Mouse (Mus musculus) frontal cortex, postnatal 25 days (tissue): ENCODE data around the gene Htr1f.

Experiments used
- DNase-seq, 2 experiments: peaks; one replicate each; pipeline ENCODE4 v3.0.0; 2022; ENCODE audit warnings: low spot score in 2 of 2

Gene Htr1f

DNA sequence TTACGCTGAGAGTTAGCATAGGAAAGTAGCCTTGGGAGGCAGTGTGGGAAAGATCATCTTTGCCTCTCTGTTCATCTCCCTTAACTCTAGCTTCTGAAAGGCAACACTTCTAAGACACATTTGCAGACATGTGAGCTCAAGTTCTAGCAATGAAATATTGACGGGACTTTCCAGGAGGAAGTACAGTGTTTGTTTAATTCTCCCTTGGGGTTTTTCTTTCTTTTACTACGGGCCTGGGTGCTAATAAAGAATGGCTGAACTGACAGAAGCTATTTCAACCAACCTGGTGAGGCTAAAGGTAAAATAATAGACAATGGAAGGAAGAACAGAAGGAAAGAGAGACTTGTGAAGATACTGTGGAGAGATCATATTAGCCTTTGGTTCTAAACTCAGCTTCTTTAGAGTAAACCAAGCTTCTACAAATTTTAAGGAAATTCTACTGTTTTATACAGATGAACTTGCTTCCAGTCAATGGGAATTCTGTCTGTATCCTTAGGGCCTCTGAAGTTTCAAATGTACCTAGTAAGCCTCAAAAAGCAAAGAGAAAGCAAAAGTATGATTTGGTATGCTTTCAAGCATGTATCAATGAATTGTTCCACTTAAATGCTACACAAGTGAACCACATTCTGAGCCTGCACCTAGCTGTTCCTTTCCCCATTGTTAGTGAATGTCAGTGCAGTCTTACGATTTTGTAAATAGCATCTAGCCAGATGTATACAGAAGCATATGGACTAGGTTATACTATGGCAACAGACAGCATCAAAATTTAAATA lies 131.9 kb downstream of the Htr1f start:
- DNase-seq = no peak

DNA sequence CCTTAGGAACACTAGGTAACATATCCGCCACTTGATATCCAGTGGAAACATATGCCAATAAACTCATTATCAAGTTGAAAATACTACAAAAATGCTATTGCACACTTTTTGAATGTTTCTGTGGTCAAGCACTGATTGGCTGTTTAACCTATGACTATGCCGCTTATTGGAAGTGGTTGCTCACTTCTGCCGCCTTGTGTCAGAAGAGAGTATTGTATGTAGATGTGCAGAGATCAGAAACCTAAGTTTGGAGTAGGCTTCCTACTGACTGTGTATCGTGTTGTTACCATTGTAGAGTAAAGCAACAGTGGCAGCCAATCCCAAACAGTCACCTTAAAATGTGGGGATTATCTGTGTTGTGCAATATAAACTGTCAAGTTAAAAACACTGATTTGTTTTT lies 144.0 kb downstream of the Htr1f start:
- DNase-seq = no peak

DNA sequence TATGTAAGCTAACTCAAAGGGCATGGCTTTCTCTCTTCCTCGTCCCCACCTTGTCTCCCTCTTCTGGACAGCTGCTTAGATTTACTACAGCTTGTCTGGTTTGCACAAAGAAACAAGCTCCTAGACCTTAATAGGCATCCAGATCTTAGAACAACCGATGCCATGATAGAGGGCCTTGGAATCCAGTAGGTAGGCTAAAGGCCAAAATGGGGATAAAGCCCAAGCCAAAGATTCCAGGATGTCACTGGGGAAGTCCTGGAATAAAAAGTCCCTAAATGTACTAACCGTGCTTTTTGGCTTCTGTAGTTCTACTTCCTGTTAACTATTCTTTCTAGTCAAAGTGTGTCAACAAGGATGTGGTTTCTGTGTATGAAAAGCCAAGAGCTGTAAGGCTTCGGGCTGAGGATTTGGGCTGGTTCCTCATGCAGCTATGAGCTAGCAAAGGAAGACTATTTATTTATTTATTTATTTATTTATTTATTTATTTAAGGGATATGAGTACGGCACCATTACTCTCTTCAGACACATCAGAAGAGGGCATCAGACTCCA lies 163.9 kb downstream of the Htr1f start:
- no peak for DNase-seq

DNA sequence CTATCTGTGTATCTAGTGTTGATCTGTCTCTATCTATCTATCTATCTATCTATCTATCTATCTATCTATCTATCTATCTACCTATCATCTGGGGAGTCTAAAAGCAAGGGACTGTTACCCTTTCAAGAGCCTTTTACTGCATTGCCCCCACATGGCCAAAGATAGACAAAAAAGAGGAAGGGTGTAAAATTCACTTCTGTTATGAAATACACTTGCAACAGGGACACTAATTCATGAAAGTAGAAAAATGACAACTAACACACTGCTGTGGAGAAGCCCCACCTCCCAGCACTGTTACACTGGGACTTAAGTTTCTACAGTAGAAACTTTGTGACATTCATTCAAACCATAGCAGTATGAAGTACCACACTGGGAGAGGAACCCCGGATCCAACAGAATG lies 170.9 kb downstream of the Htr1f start:
- DNase-seq = no peak

DNA sequence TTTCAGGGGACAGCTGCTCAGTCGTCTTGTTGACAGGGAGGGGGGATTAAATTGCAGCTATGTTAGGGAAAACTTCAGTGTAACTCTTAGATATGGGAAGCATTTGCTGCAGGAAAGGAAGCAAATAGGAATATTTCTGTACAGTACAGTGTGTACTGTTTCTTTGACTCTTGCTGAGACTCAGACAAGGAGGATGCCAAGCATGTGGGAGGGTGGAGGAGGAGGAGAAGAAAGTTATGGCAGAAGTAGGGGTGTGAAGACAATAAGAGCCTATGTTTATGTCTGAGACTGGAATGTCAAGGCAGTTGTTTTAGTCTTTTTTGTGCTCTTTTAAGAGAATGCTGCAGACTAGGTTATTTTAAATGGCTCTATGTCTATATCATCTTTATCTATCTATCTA lies 171.6 kb downstream of the Htr1f start:
- no peak for DNase-seq

DNA sequence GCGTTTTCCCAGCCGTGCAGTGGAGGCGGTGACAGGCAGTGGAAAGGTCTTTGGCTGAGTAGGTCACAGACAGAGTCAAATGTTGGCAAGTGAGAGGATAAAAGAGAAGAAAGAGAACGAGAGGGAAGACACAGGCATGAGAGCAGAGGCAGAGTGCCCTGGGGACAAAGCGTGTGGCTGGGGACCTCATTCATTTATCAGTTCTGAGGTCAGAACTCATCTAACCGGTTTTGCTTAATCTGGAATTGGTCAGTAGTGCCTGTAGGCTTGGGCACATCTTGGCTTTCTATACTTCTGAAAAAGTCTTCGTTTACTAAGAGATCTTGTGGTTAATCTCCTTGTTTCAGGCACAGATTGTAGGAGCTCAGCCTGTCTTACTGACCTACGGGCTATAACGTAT lies 182.2 kb downstream of the Htr1f start:
- no peak for DNase-seq

DNA sequence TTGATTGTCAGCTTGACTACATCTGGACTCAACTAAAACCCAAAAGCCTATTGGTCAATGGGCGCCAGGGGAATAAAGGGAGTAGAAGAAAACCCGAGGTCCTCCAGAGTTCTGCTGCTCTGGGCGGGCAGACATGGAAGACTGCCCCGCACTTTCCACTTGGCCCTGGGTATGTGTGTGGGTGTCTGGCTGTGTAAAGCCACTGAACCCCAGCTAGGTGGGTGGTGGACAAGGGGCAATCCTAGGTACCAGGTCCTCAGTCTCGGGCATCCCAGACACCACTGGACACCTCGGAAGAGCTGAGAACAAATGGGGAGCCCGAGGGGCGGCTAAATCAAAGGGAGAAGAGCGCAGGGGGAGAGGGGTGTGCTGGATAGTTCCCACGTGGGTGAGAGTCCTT lies 196.9 kb downstream of the Htr1f start:
- no peak for DNase-seq

DNA sequence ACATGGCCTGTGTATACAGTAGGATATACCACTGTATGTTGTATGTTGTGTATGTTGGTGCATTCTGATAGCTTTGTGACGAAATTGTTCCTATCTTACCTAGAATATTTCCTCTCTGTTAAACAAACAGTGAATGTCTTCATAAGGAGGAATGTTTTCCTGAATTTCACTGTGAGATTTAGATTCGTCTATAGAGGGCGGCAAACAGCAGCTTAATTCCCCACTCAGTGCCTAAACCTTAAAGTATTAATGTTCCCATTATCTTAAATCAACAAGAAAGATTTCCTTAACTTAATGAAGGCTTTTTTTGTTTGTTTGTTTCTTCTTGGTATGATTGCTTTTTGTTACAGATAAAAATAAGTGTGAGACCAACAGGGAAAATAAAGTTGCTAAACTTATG lies 198.5 kb downstream of the Htr1f start:
- DNase-seq = no peak

DNA sequence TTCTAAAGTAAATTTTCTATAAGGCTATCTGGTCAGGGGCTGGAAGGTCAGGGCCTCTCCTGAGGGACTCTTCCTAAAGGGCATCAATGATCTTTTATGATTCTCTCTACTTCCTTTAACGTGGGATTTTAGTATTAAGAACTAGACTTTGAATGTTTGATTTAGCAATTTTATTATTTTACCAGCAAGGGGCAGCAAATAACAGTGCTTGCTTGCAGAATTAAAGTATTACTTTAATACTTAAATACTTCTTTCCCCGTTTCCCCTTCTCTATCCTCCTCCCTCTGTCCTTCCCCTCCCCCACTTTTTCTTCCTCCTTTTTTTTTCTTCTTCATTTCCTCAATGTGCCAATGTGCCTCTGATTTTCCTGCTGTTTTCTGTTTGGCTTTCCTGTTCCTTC lies 202.3 kb downstream of the Htr1f start:
- no peak for DNase-seq

DNA sequence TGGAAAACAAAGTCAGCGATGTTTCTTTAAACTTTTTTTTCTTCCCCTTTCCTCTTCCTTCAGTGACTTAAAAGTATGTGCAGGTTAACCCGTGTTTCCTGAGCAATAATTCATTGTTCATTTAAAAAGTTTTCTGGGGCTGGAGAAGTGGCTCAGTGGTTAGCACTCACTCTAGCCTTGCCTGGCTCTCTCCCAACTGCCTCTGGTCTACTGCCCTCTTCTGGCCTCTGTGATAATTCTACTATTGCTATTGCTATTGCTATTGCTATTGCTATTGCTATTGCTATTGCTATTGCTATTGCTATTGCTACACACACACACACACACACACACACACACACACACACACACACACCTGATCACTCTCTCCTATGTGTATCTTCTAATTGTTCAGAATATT lies 206.6 kb downstream of the Htr1f start:
- no peak for DNase-seq

DNA sequence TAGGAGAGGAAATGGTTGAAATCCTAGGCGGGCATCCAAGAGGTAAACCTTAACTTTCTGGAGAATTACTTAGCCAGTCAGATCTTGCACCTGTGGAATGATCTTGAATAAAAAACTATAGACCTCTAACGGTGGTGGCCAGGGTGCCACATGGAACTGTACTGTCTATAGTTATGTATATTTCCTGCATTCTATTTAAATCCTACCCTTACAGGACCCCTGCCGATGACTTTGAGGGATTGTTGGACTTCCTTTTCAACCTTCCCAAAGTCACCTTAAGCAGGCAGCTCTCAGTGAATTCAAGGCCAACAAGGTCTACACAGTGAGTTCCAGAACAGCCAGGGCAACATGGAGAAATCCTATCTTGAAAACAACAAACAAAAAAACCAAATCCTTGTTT lies 216.2 kb downstream of the Htr1f start:
- DNase-seq = no peak

DNA sequence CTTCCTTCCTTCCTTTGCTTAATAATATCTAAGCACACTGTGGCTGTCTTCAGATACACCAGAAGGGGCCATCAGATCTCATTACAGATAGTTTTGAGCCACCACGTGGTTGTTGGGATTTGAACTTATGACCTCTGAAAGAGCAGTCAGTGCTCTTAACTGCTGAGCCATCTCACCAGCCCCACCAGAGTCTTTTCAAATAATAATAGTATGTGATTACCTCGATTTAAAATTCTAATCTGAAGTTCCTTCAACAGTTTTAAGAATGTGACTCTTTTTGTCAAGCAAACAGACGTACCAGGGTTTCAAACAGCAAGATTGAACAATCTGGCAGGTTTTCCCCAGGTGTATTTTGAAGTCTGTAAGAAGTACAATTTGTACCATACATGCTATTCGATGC lies 220.1 kb downstream of the Htr1f start:
- no peak for DNase-seq

DNA sequence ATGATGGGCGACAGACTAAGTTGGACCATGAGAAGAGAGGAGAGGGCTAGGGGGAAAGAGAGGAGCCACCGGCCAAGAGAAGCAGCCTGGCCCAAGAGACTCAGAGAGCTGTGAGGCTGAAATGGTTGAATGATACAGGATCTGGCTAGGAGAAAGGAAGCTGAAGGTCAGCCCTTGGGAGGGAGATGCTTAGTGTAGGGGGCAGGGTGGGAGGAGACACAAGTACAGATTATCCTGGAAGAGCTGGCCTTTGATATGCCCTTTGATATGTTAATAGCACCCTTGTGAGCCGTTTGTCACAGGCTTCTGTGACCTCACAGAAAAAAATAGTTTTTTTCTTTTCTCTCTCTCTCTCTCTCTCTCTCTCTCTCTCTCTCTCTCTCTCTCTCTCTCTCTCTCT lies 220.5 kb downstream of the Htr1f start:
- no peak for DNase-seq

DNA sequence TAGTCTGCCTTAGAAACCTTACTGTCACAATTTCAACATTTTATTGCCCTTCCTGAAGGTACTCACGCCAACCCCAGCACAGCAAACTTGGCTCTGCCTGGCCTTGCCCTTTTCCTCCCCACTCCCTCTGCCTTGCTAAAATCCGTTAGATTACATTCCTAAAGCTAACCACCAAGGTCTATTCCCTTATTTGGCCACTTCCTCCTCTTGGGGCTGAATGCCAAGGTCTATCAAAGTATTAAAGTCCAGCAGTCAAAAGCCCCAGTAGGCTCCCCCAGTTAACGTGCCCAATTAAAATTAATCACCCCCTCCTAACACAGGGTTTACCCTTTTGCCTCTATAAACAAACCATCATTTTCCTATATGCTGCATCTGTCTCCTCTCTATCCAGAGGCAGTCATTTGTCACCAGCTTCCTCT lies 221.2 kb downstream of the Htr1f start:
- DNase-seq = no peak

DNA sequence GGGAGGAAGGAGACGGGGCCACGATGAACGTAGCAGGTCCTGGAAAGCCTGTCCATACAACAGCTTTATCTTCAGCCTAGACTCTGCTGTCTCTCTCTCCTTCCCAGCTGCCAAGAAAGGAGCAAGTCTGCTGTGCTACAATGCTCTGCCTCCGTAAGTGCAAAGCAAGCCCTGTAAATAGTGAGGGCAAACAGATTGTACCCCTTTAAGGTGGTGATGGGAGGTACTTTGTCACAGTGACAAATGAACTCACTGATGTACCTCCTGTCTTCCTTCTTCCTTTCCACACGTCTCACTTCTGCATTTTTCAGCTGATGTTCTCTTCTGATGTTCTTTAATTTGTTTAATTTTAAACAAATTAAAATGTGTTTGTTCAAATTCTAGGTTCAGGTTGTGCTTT lies 221.8 kb downstream of the Htr1f start:
- no peak for DNase-seq

DNA sequence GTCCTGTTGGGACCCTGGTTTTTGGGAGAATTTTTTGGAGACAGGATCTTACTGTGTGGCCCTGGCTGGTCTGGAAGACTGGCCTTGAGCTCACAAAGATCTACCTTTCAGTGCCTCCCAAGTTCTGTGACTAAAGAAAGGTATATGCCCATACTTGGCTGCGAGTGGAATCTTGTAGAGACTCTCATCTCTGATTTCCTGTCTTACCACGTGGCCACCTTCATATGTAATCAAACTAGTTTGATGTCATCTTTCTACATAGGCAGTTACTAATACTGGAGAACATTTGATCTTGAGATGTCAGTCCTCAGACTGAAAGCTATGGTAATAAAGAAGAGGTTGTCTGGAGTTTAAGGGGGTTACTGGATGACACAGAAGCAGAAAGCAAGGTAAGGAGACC lies 224.2 kb downstream of the Htr1f start:
- no peak for DNase-seq

DNA sequence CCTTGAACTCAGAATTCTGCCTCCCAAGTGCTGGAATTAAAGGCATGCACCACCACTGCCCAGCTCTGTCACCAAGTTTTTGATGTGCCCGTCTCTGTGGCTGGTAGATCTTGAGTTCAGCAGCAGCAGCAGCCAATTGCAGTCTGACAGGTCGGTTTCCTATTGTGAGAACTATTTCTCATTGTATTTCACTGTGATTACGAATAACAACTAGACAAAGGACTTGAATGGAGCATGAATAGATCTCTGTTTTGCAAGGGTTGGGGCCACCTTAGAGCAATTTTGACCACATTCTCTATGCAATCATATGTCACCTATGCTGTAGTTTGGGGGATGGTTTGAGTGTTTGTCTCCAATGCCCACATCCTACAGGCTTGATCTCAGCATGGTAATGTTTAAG lies 224.7 kb downstream of the Htr1f start:
- no peak for DNase-seq

DNA sequence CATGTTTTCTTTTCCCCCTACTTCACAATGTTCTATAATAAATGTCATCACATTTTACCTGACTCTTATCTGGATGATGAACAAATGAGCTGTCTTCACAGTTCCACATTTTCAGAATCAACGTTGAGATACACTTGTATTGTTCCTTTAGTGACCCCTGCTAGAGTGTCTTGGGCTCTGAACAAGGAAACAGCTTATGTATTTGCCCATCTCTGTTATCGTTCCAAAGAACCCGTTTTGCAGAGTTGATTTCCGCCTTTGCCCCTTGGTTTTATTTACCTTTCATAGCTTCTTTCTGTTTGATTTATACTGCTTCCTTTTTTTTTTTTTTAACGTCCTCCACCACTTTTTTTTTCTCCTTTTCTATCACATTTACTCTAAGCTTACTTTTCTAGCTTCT lies 225.9 kb downstream of the Htr1f start:
- no peak for DNase-seq

DNA sequence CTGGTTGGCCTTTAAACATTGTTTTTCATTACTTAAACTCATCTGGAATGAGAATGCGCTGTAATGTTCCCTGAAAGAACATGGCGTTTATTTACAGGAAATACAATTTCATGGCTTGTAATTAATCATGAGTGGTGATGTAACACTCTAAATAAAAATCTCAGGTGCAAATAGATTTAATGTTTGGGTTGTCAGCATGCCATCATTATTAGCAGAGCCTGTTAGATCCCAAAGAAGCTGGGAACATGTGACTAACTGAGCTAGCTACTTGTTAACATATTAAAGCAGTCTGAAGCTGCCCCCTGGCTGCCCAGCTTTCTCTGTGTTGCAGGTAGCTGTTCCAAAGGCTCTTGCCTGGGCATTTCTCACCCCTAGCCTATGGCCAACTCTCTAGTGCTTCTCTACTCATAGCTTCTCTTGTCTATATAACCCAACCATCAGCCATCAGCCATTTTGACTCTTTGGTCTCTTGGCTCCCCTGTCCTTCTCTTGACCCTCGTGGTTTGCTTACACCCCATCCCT lies 227.0 kb downstream of the Htr1f start:
- DNase-seq = no peak

DNA sequence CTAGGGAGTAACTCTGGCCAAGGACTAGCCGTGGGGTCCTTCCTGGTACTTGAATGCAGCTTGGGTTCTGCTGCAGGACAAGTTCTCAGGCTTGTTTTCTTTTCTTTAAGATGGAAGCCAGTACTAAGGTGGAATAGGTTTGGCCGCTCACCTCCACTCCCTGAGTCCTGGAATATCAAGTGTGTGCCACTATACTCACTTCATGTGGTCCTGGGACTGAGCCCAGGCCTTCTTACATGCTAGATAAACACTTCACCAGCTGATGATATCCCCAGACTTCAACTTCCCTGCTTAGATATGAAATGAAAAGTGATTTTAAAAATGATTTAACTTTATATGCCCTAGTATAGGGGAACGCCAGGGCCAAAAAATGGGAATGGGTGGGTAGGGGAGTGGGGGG lies 228.3 kb downstream of the Htr1f start:
- no peak for DNase-seq

DNA sequence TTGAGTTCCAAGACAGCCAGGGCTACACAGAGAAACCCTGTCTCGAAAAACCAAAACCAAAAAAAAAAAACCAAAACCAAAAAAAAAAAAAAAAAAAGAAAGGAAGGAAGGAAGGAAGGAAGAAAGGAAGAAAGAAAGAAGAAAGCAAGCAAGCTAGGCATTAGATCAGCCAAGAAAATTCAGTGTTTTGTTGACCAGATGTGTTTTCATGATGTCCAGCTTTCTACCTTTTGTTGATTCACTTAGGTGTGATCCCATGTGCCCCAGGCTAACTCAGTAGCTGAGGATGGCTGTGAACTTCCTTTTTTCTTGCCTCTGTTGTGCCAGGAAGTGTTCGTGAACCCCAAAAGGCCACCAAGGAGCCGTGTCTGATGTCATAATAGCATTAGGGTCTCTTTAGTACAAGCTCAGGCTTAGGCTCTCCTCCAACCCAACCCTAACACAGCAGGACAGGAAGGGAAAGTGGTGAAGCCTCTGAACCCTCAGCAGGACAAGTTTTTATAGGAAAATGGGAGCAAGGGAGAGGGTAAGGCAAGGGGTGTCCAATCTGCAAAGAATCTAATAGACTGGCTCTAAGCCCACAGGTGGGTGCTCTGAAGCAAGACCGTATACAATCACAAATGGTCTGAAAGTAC lies 228.9 kb downstream of the Htr1f start:
- DNase-seq = no peak

DNA sequence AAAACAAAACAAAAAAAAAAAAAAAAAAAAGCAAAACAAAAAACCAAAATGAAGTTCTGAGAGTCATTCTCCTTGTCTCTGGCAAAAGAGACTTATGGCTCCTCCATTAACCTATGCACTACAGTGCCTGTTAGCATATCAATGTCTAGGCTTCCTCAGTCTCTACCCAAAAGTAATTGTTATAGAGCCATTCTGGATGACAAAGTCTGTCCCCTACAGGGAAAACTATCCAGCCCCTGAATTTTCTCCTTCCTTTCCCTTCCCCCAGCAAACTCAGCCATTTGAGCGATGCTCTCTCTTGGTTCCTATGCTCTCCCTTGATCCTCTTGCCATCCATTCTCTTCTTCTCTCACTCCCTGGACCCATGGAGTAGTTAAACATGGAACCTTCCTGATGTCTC lies 229.8 kb downstream of the Htr1f start:
- DNase-seq = no peak

DNA sequence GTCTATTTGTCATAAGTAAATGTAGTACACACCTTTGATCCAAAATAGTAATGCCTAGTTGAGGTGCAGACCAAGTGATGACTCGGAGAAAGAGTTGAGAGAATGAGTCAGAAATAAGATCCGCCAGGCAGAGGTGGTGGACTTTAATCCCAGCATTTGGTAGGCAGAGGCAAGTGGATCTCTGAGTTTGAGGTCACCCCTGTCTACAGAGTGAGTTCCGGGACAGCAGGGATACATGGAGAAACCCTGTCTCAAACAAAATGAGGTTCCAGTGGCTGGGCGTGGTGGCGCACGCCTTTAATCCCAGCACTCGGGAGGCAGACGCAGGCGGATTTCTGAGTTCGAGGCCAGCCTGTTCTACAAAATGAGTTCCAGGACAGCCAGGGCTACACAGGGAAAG lies 230.3 kb downstream of the Htr1f start:
- DNase-seq = no peak
